Mouse (Mus musculus) cerebellum, adult 9-10 months (tissue): ENCODE data around the gene Zfyve28.

ENCODE experiments used
- DNase-seq: peaks from one replicate; pipeline ENCODE4 v3.0.0; 2022

Zfyve28 gene

DNA sequence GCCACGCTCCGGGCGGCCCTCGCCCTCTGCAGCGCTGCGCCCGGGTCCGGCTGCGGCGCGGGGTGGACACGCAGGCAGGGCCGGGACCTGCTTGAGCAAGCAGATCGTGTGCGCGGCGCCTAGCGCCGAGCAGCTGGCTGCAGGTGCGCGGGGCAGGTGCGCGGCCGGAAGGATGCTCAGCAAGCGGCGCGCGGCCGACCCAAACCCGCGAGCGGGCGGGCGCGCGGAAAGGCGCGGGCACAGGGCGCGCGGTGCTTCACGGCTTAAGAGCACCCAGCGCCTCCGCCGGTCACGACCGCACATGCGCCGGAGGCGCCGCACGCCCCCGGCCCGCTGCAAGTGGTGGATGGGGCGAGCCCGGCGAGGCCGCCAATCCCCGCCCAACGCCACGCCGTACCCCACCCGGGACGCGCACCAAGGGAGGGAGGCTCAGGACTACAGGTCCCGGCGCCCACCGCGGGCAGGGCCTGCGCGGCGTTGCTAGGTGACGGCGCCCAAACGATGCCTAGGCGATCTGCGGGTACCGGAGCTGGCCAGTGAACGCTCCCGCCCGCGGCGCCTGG is at the start of gene Zfyve28, which contains the start of gene Cfap99:
TSS of gene Zfyve28 (minus strand) at position 296 of the 563 bp plus-strand sequence.
TSS of gene Cfap99 (plus strand) at position 447 of the 563 bp plus-strand sequence.
- peak; percentile 98 for DNase-seq

DNA sequence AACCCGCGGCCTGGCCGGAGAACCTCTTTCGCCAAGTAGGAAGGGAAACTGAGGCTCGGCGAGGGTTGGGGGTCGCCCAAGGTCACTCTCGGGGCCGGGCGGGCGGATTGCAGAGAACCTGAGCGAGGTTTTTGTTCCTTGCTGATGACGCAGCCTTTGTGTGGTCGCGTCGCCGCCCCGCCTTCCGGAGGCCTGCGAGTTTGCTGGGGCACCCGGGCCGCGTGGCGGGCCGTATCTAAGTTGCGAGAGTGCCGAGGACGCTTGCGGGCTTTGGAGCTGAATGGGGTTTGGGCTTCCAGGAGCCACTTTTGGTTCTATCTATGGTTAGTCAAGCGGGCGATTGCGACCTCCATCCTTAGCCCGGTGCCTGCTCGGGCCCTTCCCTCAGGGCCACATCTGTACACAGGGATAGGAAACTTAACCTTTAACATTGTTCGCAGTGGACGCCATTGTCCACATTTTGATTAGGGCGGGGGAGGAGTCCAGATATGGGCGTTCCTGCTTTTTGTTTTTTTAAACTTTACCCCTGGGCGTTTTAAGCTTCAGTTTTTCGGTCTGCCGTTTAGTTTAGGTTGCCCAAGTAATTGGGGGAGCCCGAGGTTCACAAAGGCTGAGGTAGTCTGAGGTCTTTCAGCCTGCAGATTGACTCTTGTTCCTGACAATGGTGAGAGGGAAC is 48.7 kb upstream of the Zfyve28 start:
- no peak for DNase-seq

- DNase-seq: peak; percentile 98
Measured at GRCm38 (mm10) chr5:34336097-34336774, 48.0 kb upstream of the Zfyve28 start, which contains the start of gene Rnf4. TSS of gene Rnf4 (plus strand) at chr5:34336289.

DNA sequence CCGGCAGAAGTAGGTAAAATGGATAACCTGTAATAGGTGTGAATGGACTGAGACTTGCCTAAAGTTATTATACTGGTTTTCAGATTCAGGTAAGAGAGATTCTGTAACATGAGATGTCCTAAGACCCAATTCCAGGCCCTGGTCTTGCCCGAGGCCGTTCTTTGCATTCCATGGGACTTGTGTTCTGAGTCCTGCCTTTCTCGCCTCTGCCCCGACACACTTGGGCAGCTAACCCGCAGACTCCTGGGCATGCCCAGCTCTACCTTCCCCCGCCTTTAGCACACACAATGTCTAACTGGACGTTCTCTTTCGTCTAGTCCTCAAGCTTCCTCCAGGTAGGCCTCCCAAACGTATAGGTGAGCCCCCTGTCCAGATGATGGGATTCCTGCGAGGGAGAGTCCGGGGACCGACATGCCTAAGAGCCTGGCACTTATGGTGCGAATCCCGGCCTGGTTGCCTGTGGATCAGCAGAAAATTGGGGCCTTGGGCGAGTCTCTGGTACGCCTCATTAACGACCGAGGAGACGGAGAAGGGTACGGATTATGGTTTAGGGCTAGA is 47.4 kb upstream of the Zfyve28 start:
- no peak for DNase-seq

GRCm38 (mm10) chr5:34334081-34334480 is 45.8 kb upstream of the Zfyve28 start:
- DNase-seq: no peak

- no peak for DNase-seq
Measured at GRCm38 (mm10) chr5:34330136-34330535, 41.9 kb upstream of the Zfyve28 start.

GRCm38 (mm10) chr5:34326875-34327576 is 38.8 kb upstream of the Zfyve28 start:
- DNase-seq: peak; percentile 43

- DNase-seq: no peak
Measured at GRCm38 (mm10) chr5:34326249-34326691, 38.0 kb upstream of the Zfyve28 start.

DNA sequence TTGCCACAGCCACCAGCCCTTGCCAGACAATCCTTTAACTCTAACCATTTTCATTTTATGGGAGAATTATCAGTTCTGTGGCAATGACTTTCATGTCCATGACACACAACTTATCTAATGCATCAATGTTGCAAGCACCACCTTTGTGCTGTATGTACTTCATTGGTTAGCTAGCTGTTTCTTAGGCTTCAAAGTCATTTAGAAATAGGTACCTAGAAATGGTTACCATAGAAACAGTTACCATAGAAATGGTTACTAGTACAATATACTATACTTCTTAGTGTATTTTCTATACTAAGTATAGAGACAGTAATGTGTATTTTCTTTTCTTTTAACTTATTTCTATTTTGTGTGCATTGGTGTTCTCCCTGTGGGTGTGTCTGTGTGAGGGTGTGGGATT is 37.0 kb upstream of the Zfyve28 start:
- no peak for DNase-seq

DNA sequence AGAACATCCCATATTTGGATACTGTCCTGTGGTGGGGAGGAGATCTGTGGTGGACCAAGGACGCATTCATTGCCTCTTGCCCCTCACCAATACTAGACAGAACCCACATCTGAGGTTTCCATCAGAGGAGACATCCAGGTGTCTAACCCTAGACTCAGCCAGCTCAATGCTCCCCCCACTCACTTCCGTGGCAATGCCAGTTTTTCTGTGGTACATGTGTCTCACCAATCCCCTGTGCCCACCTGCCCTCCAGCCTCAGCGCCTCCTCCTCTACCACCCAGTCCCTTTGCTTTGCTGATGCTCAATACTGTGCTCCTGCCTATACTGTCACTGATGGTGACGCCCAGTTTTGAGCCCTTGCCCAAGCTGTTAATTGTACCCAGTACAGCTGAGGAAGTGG is 33.0 kb upstream of the Zfyve28 start:
- no peak for DNase-seq

DNA sequence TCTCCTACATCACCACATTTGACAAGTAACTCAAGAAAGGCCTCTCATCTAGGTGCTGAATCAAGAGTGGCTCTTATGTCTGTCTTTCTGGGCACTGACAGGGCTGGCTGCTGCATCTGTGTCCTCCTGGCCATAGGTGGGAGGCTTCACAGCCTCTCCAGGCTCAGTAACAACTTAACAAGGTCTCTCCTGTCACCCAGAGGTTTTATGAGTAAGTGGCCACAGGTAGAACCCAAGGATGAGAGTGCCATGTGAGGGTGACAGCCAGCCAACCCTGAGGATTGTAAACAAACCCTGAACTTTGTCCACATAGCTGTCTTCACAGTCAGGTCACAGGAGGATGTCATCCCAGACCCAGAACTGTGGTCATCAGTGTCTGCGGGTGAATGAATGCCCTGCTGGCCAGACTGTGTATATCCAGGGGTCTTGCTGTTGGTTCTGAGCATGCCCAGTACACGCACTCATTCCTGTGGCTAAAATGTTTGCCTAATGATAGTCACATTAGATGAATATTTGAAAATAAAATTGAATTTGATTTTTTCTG is 31.3 kb upstream of the Zfyve28 start:
- DNase-seq: no peak

GRCm38 (mm10) chr5:34309016-34309415 is 20.8 kb upstream of the Zfyve28 start:
- DNase-seq: no peak

DNA sequence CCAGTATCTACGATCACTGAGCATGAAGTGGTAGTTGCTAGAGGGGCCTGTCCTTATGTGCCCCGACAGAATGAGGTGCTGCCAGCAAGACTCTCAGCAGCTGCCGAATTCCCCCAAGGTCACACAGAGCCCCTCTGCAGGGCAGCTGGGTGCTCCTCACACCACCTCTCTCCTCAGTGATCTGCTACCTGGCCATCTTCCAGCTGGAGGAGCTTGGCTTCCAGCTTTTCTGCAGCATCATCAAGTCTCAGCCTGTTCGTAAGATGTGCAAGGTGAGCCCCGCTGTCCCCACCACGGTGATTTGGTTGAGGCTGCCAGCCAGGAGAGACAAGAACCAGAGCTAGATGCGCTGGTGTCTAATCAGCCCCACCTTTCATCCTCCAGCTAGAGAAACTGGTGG is 14.1 kb upstream of the Zfyve28 start:
- no peak for DNase-seq

GRCm38 (mm10) chr5:34298937-34299535 is 10.8 kb upstream of the Zfyve28 start:
- peak; percentile 54 for DNase-seq

GRCm38 (mm10) chr5:34298061-34298460 is 9.8 kb upstream of the Zfyve28 start:
- no peak for DNase-seq

DNA sequence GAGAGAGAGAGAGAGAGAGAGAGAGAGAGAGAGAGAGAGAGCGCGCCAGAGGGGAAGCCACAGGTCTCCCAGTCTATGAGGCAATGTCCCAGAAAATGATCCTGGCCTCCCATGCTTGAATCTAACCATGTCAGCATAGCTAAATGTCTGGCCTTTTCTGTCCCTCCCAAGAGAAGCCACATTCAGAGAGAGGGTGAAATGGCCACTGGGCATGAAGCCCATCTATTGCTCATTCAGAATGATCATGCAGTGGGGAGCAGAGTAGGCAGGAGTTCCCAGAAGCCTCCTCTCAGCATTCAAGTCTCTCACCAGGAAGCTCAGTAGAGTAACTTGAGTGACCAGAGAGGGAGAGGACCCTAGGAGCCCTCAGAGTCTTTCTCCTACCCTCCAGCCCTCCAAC is 6.9 kb upstream of the Zfyve28 start:
- DNase-seq: no peak

GRCm38 (mm10) chr5:34294696-34295095 is 6.4 kb upstream of the Zfyve28 start:
- no peak for DNase-seq

- no peak for DNase-seq
Measured at GRCm38 (mm10) chr5:34293363-34293762, 5.1 kb upstream of the Zfyve28 start.

DNA sequence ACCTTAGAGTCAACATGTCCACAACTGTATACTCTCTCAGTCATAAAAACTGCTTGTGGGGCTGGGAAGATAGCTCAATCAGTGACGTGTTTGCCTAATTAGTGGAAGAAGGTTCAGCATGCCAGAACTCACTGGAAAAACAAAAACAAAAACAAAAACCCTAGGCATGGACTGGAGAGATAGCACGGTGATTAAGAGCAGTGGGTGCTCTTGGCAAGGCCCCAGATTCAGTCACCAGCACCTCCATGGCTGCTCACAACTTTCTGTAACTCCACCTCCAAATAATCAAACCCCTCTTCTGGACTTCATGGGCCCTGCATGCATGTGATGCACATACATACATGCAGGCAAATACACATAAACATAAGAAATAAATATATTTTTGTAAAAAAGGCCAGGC is 1.0 kb upstream of the Zfyve28 start:
- peak; percentile 68 for DNase-seq

DNA sequence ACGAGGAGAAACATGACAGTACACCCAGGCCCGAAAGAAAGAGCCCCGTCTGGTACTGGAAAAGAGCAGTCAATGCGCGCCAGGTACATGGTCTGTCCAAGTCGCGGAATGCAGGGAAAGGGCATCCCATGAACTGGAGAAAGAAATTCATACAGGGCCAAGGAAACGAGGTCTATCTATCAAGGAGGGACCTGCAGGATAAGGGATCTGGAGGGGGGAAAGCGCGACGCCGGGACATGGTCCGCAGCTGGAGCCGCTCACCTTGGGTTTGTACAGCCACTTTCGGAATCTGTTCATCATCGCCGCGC is 457 bp downstream of the Zfyve28 start:
- DNase-seq: no peak

DNA sequence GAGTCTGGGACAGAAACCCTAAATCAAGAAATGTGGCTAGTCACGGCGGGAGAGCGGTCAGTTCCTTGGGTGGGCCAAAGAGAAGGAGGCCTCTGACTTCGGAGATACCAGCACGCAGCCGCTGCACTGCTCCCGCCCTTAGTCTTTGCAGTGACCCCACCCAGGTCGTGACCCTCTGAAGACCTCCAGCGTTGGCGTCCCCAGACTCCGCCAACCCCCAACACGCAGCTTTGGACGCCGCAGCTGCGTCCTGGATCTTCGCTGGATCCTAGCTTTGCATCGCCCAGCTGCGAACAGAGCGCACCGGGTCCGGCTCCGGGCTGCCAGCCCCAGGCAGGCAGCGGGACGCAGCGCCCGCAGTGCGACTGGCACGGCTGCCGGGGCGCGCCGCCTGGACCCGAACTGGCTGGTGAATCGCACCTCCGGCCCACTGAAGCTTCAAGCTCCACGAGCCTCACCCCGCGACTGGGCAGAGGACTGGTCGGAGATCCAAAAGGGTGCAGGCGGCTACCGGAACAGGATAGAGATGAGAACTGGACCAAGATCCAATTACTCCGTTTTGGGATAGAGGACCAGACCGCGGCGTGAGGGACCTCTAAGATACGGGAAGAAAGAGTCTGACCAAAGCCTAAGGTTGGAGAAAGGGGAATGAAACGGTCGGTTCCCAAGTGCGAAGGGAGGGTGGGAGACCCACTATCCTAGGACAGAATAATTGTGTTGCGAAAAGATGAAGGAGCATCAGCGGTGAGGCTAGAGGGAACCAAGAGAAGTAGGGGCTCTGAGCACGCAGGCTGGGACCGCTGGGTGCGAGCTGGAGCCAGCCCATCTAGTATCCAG is 1.0 kb downstream of the Zfyve28 start:
- peak; percentile 66 for DNase-seq

- peak; percentile 62 for DNase-seq
Measured at GRCm38 (mm10) chr5:34286516-34286915, 1.7 kb downstream of the Zfyve28 start.
